Mouse (Mus musculus) left cerebral cortex, postnatal 4 days (tissue): Measurements from ENCODE around the gene Top1. TPM values are rescaled to one million over a fixed set of nuclear protein-coding genes. Genes with fewer than 3 reads are reported as not detected.

Experiments used
- DNase-seq: peaks from one replicate; pipeline ENCODE4 v3.0.0-alpha.2; 2022
- intact Hi-C: fragments of 180-260 bp; cut with DNase I; formaldehyde crosslinking; loops from one replicate; pipeline ENCODE4 v1.15.1; 2025
- total RNA-seq, 2 experiments: library from RNA; stranded (reverse); gene quantifications; 2 replicates each; pipeline ENCODE4 v1.2.3; 2021

Top1 gene
- 100 to 1,000 TPM; 105 to 122 TPM for total RNA-seq

GRCm38 (mm10) chr2:160645614-160646137 lies at the start of gene Top1:
Top1 (plus strand) TSS chr2:160645888.
- intact Hi-C loops, result no loop called here
- peak; percentile 99 for DNase-seq

- DNase-seq, result peak; percentile 65
- intact Hi-C loops, result loop anchor here (5.0 kb wide), 1 partner anchor 290 kb away; no protein-coding TSS in a partner anchor
These were observed 48.0 kb upstream of the Top1 start for GRCm38 (mm10) chr2:160597582-160598281.

GRCm38 (mm10) chr2:160601805-160602204 lies 43.9 kb upstream of the Top1 start:
- DNase-seq, result no peak
- intact Hi-C loops, result loop anchor here (5.0 to 10.0 kb wide), 2 partner anchors 93 to 340 kb away; no protein-coding TSS in a partner anchor

GRCm38 (mm10) chr2:160603154-160603933 lies 42.3 kb upstream of the Top1 start:
- DNase-seq, result no peak
- intact Hi-C loops, result loop anchor here (5.0 to 10.0 kb wide), 2 partner anchors 91 to 339 kb away; no protein-coding TSS in a partner anchor

GRCm38 (mm10) chr2:160610012-160610411 lies 35.7 kb upstream of the Top1 start:
- DNase-seq, result peak; percentile 94
- intact Hi-C loops, result no loop called here

DNA sequence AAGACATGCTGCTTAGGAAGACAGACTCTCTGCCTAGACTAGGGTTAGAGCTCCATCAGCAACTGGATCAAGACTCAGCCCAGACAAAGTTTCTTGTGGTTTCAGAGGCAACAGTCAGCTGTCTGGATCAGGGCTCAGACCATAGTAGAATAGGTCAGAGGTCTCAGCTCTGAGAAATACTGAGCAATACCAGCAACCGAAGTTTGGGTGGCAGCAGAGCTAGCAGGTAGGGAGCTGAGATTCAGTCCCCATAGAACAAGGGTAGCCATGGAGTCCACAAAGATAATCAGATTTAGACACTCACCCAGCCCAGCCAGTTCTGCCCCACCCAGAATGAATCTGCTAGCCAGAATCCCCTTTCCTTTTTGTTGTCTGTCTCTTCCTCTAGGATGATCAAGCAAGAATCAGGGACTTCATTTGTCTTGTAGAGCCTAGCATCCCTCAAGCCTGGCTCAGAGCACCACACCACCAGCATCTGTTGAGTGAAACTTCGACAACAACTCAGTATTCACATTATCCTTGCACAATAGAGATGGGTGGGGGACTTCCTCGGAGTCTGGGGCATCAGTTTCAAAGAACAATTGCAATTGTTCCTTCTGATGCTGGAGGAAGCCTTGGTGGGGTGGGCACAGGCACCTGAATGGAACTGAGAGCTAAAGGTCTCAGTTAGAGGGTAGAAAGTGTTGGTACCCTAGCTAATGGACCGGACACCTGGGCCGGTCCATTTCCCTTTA lies 32.3 kb upstream of the Top1 start:
- intact Hi-C loops, result no loop called here
- DNase-seq, result no peak

GRCm38 (mm10) chr2:160617741-160618140 lies 27.9 kb upstream of the Top1 start:
- no peak for DNase-seq
- intact Hi-C loops, result no loop called here

GRCm38 (mm10) chr2:160618619-160619220 lies 27.0 kb upstream of the Top1 start:
- intact Hi-C loops, result no loop called here
- no peak for DNase-seq

- intact Hi-C loops, result no loop called here
- no peak for DNase-seq
These were observed 26.4 kb upstream of the Top1 start for GRCm38 (mm10) chr2:160619300-160619699.

GRCm38 (mm10) chr2:160619831-160620230 lies 25.9 kb upstream of the Top1 start:
- peak; percentile 65 for DNase-seq
- intact Hi-C loops, result loop anchor here (2.0 kb wide), 1 partner anchor 31 kb away; no protein-coding TSS in a partner anchor

- DNase-seq, result no peak
- intact Hi-C loops, result loop anchor here (2.0 kb wide), 1 partner anchor 30 kb away; no protein-coding TSS in a partner anchor
These were observed 25.3 kb upstream of the Top1 start for GRCm38 (mm10) chr2:160620279-160620963.

- intact Hi-C loops, result loop anchor here (2.0 kb wide), 1 partner anchor 30 kb away; no protein-coding TSS in a partner anchor
- DNase-seq, result peak; percentile 59
These were observed 24.7 kb upstream of the Top1 start for GRCm38 (mm10) chr2:160621001-160621448.

DNA sequence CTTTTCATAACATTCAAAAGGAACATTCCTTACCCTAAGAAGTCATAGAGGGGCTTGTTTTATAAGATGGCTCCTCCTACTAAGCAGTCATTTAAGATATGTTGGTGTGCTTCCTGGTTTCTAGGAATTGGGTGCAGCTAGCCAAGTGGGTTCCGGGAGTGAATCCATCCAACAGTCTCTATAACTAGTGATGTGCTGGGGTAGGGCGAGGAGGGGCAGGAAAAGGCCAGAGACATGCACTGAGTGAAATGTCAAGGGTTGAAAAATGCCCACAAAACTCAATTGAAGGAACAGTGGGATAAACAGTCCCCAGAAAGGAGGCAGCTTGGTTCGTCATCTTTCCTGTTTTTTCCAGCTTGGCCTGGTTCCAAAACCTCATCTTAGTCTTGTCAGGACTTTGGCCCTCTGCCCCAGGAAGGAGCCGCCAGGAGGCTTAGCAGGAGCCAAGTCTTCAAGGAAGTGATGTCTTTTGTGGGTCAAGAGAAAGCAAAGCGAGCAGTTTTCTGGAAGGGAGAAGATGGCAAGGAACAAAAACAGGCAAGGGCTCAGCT lies 24.0 kb upstream of the Top1 start:
- peak; percentile 91 for DNase-seq
- intact Hi-C loops, result loop anchor here (2.0 kb wide), 1 partner anchor 29 kb away; no protein-coding TSS in a partner anchor

DNA sequence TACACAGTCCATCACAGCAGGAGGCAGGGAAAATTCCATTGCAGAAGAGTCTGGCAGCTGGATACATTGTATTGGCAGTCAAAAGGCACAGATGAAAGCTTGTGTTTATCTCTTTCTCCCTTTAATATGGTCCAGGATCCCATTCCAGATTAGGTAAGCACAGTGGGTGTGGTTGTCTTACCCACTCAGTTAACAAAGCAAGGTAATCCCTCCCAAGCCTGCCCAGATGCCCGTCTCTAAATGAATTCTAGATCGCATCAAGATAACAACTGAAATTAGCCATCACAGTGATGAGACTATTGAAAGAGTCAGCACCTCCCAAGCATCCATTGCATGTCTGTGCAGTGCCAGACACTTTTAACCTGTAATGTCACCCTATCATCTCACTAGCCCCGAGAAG lies 23.0 kb upstream of the Top1 start:
- intact Hi-C loops, result no loop called here
- no peak for DNase-seq

DNA sequence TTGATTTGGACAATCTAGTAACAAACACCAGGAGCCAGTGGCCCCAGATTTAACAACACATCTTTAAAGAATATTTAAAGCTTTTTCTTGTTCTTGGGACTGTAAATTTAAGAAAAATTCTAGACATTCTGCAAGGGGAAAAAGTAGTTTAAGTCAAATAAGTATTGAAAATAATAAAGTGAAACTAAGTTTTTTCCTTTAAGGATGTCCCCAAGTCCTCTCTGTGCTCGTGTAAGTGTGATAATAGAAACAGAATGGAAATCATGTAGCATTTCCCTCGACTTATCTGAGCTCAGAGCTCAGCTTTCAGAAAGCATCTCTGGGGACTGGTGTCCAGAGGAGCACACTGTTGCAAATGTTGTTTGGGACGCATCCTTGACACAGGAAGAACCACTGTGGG lies 21.9 kb upstream of the Top1 start:
- intact Hi-C loops, result no loop called here
- no peak for DNase-seq

DNA sequence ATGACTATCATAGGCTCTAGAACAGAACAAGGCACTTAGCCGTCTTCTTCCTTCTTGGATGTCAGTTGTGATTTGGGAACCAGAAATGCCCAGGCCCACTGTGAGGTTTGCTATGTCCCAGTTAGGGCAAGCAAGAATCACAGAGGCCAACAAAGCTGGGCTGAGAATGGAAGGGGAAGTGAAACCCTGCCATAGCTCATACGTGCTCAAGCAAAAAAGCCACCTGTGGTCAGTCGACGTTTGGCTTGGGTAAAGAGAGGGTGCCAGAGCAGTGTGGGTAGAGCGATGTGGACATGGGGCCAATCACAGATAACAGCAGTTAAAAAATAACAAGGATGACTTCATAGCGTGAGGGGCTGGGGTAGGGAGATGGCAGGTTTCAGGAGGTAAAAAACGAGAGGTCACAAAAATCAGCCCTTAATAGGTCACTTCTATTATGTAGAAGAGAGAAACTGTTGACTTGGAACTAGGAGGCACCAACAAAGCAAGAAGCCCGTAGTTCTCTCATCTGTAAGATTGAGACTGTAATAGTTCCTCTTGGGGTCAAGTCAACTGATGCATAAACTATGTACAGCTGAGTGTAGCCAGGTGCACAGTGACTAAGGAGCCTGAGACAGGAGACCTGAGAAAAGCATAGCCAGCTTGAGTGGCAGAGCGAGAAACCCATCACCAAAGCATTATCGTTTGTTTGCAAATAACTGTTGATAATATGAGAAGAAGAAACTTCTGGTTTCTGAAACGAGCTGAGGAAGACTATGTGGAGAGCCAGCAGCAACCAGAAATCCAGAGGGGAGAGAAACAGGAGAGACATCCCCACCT lies 18.3 kb upstream of the Top1 start:
- no peak for DNase-seq
- intact Hi-C loops, result loop anchor here (5.0 kb wide), 1 partner anchor 675 kb away; no protein-coding TSS in a partner anchor

- intact Hi-C loops, result loop anchor here (5.0 kb wide), 1 partner anchor 674 kb away; no protein-coding TSS in a partner anchor
- DNase-seq, result no peak
These were observed 17.6 kb upstream of the Top1 start for GRCm38 (mm10) chr2:160628055-160628454.
